Mouse (Mus musculus): Measurements from ENCODE around the gene Nfib. TPM values are rescaled to one million over a fixed set of nuclear protein-coding genes. Genes with fewer than 3 reads are reported as not detected.

Gene Nfib
- polyA plus RNA-seq, 1 experiment from 2014 or later: 60.1 TPM

DNA sequence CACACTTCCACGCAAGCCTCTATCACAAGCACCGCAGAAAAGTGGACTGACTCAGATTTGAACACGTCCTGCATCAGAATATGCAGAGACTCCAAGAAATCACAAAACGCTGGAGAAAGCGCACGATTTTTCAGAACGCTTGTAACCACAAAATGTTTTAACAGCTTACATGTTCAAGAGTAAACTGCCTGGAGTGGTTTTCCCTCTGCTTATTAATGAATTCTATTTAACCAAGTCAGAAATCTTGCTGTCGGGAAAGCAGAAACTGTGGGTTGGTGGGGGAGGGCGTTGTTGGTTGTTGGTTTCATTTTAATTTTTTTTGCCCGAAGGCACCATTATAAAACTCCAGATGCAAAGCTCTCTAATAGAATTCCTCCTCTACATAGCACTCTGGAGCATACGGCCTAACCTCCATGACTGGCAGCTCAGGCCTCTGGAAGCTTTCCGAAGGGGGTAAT lies 82.4 kb downstream of the Nfib start:
- no peak overlapping the region for H3K4me3 ChIP-seq (replicated peaks; ENCODE audit: low read length)
- H3K9me3 ChIP-seq (replicated peaks; ENCODE audit: control insufficient read depth, low read length): no peaks in the 10 kb centered on the region
- no peaks in the 10 kb centered on the region for H3K36me3 ChIP-seq (ENCODE audit: control insufficient read depth, insufficient read depth, low read length)
- no peak overlapping the region for H3K9ac ChIP-seq (ENCODE audit: low read length)
- 74% methylated on average over 12 of the region's 12 CpGs for WGBS
- peaks cover 13% of the 10 kb centered on the region for H3K4me1 ChIP-seq (ENCODE audit: control insufficient read depth, insufficient read depth, low read length)
- no peak for ATAC-seq (ENCODE audit: insufficient read depth, low FRiP score)
- no peak overlapping the region for H3K4me2 ChIP-seq (ENCODE audit: low read depth, low read length)
- peak overlapping the region; percentile 5; the same call in 1 of the 2 replicates for H3K27ac ChIP-seq (ENCODE audit: low read length)
- no peaks in the 10 kb centered on the region for H3K27me3 ChIP-seq (ENCODE audit: control insufficient read depth, insufficient read depth, low read length)

DNA sequence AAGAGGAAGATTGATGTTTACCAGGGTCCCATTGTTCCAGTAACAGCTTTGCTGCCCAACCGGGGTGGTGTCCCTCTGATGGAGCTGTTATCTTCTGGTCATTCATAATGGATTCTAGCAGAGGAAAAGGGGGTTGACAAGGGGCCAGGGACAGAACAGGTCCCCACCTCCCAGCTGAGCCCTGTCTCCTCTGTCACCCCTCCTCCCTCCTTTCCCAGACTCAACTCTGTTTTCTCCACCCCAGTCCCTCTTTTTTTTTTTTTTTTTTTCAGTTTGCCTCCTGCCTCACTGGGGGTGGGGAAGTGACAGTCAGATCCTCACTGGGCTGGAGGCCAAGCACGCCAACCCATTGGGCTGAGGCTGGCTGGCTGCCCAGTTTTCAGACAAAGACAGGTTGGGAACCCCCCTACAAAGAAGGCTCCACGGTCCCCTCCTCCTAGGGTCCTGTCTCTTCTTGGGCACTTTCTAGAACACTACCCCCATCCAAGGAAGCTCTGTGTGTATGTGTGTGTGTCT lies 83.2 kb downstream of the Nfib start:
- no peaks in the 10 kb centered on the region for H3K27me3 ChIP-seq (ENCODE audit: control insufficient read depth, insufficient read depth, low read length)
- peak overlapping the region; percentile 40; the same call in 1 of the 2 replicates for H3K27ac ChIP-seq (ENCODE audit: low read length)
- H3K4me2 ChIP-seq (ENCODE audit: low read depth, low read length): peak overlapping the region; percentile 30

DNA sequence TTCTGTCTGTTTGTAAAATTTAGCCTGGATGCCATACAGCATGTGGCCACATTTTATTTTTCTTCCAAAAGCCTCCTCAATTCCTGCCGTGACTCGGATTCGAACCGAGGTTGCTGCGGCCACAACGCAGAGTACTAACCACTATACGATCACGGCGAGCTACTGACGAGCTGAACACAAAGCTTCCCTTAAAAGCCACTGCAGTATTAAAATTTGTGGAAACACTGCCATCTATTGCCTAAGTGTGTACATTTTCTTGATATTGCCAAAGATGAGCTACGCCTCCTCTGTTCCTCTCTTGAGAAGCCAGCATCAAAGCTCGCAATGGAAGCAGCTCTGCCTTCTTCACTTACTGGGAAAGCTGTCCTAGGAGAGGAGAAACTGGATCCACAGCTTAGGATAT lies 86.0 kb downstream of the Nfib start:
- Histone ChIP-seq H3K27me3 (ENCODE audit: control insufficient read depth, insufficient read depth, low read length) (no peaks in the 10 kb centered on the region), H3K4me3 (replicated peaks; ENCODE audit: low read length) (no peak overlapping the region), H3K9ac (ENCODE audit: low read length) (no peak overlapping the region), H3K4me2 (ENCODE audit: low read depth, low read length) (peak overlapping the region; percentile 13; the same call in 1 of the 2 replicates), H3K36me3 (ENCODE audit: control insufficient read depth, insufficient read depth, low read length) (no peaks in the 10 kb centered on the region), H3K4me1 (ENCODE audit: control insufficient read depth, insufficient read depth, low read length) (peaks cover 13% of the 10 kb centered on the region), H3K9me3 (replicated peaks; ENCODE audit: control insufficient read depth, low read length) (no peaks in the 10 kb centered on the region), H3K27ac (ENCODE audit: low read length) (no peak overlapping the region)
- ATAC-seq (ENCODE audit: insufficient read depth, low FRiP score): peak; percentile 65; the same call in 1 of the 2 replicates
- WGBS: 36% methylated on average over 12 of the region's 12 CpGs

More for the DNA sequence above, 83.2 kb downstream of the Nfib start:
- H3K36me3 ChIP-seq (ENCODE audit: control insufficient read depth, insufficient read depth, low read length): no peaks in the 10 kb centered on the region
- 3% methylated on average over 3 of the region's 3 CpGs for WGBS
- H3K9ac ChIP-seq (ENCODE audit: low read length): 0 out of 2 replicates have a peak overlapping the region, but pooled peaks have one; percentile 11
- peaks cover 13% of the 10 kb centered on the region for H3K4me1 ChIP-seq (ENCODE audit: control insufficient read depth, insufficient read depth, low read length)
- ATAC-seq (ENCODE audit: insufficient read depth, low FRiP score): peak; percentile 44
- no peaks in the 10 kb centered on the region for H3K9me3 ChIP-seq (replicated peaks; ENCODE audit: control insufficient read depth, low read length)
- no peak overlapping the region for H3K4me3 ChIP-seq (replicated peaks; ENCODE audit: low read length)

DNA sequence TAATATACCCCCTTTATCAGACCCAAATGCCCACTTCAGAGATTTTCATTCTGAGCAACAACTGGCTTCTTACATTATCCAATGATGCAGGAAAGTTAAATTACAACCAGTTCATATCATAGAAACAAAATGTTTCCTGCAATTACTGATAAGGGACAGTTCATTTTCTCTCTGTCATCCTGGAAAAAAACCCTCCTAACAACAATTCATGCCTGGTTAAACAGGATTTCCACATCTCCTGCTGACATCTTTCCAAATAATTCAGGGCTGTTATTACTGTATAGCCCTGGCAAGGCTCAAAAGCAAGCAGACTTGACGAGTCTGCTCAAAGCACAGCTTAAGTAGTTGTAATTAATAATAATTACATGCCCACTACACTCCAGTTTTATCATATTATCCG lies 86.5 kb downstream of the Nfib start:
- 47% methylated on average over 2 of the region's 2 CpGs for WGBS
- Histone ChIP-seq H3K9me3 (replicated peaks; ENCODE audit: control insufficient read depth, low read length) (no peaks in the 10 kb centered on the region), H3K4me3 (replicated peaks; ENCODE audit: low read length) (no peak overlapping the region), H3K27ac (ENCODE audit: low read length) (no peak overlapping the region), H3K4me1 (ENCODE audit: control insufficient read depth, insufficient read depth, low read length) (peaks cover 14% of the 10 kb centered on the region), H3K9ac (ENCODE audit: low read length) (no peak overlapping the region), H3K36me3 (ENCODE audit: control insufficient read depth, insufficient read depth, low read length) (no peaks in the 10 kb centered on the region), H3K4me2 (ENCODE audit: low read depth, low read length) (no peak overlapping the region), H3K27me3 (ENCODE audit: control insufficient read depth, insufficient read depth, low read length) (no peaks in the 10 kb centered on the region)
- no peak for ATAC-seq (ENCODE audit: insufficient read depth, low FRiP score)

DNA sequence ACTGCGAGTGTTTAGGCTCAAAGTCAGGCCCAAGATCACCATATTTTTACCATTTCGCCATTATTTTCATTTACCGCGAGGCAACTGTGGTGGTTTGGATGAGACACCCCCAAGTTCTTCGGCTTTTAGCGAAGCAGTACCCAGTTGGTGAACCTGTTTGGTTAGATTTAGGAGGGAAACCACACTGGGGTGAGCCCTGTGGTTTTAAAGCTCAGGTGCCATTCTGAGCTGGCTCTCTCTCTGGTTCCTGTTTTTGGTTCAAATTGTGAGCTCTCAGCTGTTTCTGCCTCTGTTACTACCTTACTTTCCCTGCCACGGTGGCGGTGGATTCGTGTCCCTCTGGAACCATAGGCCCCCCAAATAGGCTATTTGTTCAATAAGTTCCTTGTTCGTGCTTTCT lies 88.3 kb downstream of the Nfib start:
- H3K9me3 ChIP-seq (replicated peaks; ENCODE audit: control insufficient read depth, low read length): no peaks in the 10 kb centered on the region
- 85% methylated on average over 10 of the region's 10 CpGs for WGBS
- no peak for ATAC-seq (ENCODE audit: insufficient read depth, low FRiP score)

DNA sequence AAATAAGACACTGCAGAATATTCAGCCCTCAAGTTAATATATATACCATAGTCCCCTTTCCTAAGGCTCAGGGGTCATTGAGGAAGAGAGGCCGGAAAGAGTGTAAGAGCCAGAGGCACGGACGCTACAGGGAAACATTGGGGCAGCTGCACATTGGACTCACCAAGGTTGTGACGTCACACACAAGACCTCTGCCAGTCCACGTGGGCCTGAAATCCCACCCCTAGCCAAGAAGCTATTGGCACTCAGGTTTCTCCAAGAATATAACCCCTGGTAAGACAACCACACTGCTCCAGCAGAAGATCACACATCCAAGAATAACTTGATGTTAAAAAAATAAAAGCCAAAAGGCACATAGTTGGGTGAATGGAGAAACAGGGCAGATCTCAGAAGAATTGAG lies 89.8 kb downstream of the Nfib start:
- H3K9ac ChIP-seq (ENCODE audit: low read length): no peak overlapping the region
- peaks cover 10% of the 10 kb centered on the region; the same call in 1 of the 2 replicates for H3K4me1 ChIP-seq (ENCODE audit: control insufficient read depth, insufficient read depth, low read length)
- H3K4me2 ChIP-seq (ENCODE audit: low read depth, low read length): no peak overlapping the region
- WGBS: 94% methylated on average over 5 of the region's 5 CpGs
- H3K27me3 ChIP-seq (ENCODE audit: control insufficient read depth, insufficient read depth, low read length): no peaks in the 10 kb centered on the region
- no peaks in the 10 kb centered on the region for H3K36me3 ChIP-seq (ENCODE audit: control insufficient read depth, insufficient read depth, low read length)
- H3K9me3 ChIP-seq (replicated peaks; ENCODE audit: control insufficient read depth, low read length): no peaks in the 10 kb centered on the region
- H3K4me3 ChIP-seq (replicated peaks; ENCODE audit: low read length): no peak overlapping the region
- ATAC-seq (ENCODE audit: insufficient read depth, low FRiP score): no peak
- no peak overlapping the region for H3K27ac ChIP-seq (ENCODE audit: low read length)

More for the DNA sequence above, 88.3 kb downstream of the Nfib start:
- Histone ChIP-seq H3K36me3 (ENCODE audit: control insufficient read depth, insufficient read depth, low read length) (no peaks in the 10 kb centered on the region), H3K4me2 (ENCODE audit: low read depth, low read length) (no peak overlapping the region), H3K27ac (ENCODE audit: low read length) (no peak overlapping the region), H3K4me3 (replicated peaks; ENCODE audit: low read length) (no peak overlapping the region), H3K4me1 (ENCODE audit: control insufficient read depth, insufficient read depth, low read length) (peaks cover 13% of the 10 kb centered on the region), H3K27me3 (ENCODE audit: control insufficient read depth, insufficient read depth, low read length) (no peaks in the 10 kb centered on the region), H3K9ac (ENCODE audit: low read length) (no peak overlapping the region)

DNA sequence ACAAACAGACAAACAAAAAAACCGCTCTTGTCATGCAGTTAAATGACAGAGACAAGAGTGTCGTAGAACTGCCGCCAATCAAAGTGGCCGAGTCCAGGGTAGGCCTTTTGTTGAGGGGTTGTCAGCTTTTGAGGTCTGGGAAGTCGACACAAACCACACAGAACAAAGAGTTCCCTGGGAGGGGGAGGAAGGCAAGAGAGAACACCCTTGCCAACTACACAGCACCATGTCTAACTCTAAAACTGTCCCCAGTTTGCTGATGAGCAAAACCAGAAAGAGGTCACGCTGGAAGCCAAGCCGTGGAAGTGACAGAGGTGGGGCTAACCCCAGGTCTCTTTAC lies 91.1 kb downstream of the Nfib start:
- no peak overlapping the region for H3K4me3 ChIP-seq (replicated peaks; ENCODE audit: low read length)
- peaks cover 15% of the 10 kb centered on the region; the same call in 1 of the 2 replicates for H3K4me1 ChIP-seq (ENCODE audit: control insufficient read depth, insufficient read depth, low read length)
- H3K27me3 ChIP-seq (ENCODE audit: control insufficient read depth, insufficient read depth, low read length): no peaks in the 10 kb centered on the region
- H3K9me3 ChIP-seq (replicated peaks; ENCODE audit: control insufficient read depth, low read length): no peaks in the 10 kb centered on the region
- H3K9ac ChIP-seq (ENCODE audit: low read length): 0 out of 2 replicates have a peak overlapping the region, but pooled peaks have one; percentile 6
- 55% methylated on average over 7 of the region's 7 CpGs for WGBS
- H3K36me3 ChIP-seq (ENCODE audit: control insufficient read depth, insufficient read depth, low read length): no peaks in the 10 kb centered on the region
- H3K27ac ChIP-seq (ENCODE audit: low read length): no peak overlapping the region
- ATAC-seq (ENCODE audit: insufficient read depth, low FRiP score): no peak
- H3K4me2 ChIP-seq (ENCODE audit: low read depth, low read length): no peak overlapping the region

DNA sequence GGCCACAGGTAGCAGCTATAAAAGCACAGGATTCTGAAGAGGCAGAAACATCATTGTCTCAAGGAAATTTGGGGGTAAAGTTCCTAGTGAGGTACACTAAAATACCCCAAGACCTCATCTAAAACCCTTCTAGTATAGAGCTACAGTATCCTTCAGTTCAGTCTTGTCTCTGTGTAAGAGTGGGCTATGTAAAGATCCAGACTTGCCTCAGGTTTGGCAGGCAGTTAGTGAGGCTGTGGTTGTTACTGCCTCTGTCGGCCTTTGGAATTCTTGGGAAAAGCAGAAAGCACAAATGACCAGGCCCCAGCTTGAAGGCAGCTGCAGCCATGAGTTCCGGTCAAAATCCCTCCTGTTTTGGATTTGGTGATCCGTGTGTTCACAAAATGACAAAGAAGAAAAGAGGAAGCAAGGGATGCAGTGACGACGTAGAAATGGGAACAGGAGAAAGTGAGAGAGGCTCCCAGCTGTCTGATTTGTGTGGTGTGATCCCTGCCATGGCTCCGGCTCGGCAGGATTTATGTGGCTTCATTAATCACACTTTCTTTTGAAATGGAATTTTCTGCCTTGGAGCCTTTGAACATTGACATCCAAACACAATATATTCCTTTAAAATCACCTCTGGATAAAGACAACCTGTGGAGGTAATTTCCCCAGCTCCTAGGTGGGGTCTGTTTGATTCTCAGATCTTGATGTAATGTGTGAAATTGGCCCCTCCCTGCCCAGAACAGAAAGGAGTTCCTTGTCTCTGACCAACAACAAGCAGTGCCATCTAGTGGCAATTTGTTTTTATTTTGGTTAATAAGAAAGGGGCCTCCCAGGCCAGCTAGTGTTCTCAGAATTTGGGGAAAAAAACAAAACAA lies 91.7 kb downstream of the Nfib start:
- Histone ChIP-seq H3K4me1 (ENCODE audit: control insufficient read depth, insufficient read depth, low read length) (peaks cover 13% of the 10 kb centered on the region; the same call in 1 of the 2 replicates), H3K9me3 (replicated peaks; ENCODE audit: control insufficient read depth, low read length) (no peaks in the 10 kb centered on the region), H3K4me2 (ENCODE audit: low read depth, low read length) (peak overlapping the region; percentile 30; the same call in 1 of the 2 replicates), H3K4me3 (replicated peaks; ENCODE audit: low read length) (no peak overlapping the region), H3K27ac (ENCODE audit: low read length) (no peak overlapping the region), H3K27me3 (ENCODE audit: control insufficient read depth, insufficient read depth, low read length) (no peaks in the 10 kb centered on the region), H3K9ac (ENCODE audit: low read length) (no peak overlapping the region), H3K36me3 (ENCODE audit: control insufficient read depth, insufficient read depth, low read length) (no peaks in the 10 kb centered on the region)
- WGBS: 29% methylated on average over 7 of the region's 7 CpGs
- peak; percentile 37; the same call in 1 of the 2 replicates for ATAC-seq (ENCODE audit: insufficient read depth, low FRiP score)

DNA sequence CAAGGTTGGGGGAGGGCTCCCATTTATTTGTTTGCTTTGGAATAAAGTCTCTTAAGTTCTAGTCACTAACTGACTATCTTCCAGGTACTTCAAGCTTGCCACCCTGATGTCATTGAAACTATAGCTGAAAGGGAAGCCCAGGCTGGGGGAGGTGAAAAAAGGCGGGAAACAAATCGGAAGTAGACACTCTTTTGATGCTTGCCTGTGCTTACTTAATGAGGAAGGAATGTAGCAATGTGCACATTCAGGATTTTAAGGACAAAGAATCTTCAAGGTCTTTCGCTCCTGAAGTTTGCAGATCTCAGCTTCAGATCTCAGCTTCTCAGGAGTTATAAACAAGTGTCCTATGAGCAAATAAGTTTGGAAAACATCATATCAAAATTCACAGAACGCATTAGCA lies 95.9 kb downstream of the Nfib start:
- H3K4me2 ChIP-seq (ENCODE audit: low read depth, low read length): no peak overlapping the region
- no peak overlapping the region for H3K4me3 ChIP-seq (replicated peaks; ENCODE audit: low read length)
- no peak overlapping the region for H3K9ac ChIP-seq (ENCODE audit: low read length)
- H3K27ac ChIP-seq (ENCODE audit: low read length): no peak overlapping the region
- no peak for ATAC-seq (ENCODE audit: insufficient read depth, low FRiP score)
- 61% methylated on average over 4 of the region's 4 CpGs for WGBS
- H3K9me3 ChIP-seq (replicated peaks; ENCODE audit: control insufficient read depth, low read length): no peaks in the 10 kb centered on the region
- H3K27me3 ChIP-seq (ENCODE audit: control insufficient read depth, insufficient read depth, low read length): no peaks in the 10 kb centered on the region
- peaks cover 23% of the 10 kb centered on the region for H3K4me1 ChIP-seq (ENCODE audit: control insufficient read depth, insufficient read depth, low read length)
- H3K36me3 ChIP-seq (ENCODE audit: control insufficient read depth, insufficient read depth, low read length): no peaks in the 10 kb centered on the region
